Mouse (Mus musculus) monocyte, adult 5-6 weeks (primary cell): ENCODE measurements around the gene Tll2. TPM values are rescaled to one million over a fixed set of nuclear protein-coding genes. Genes with fewer than 3 reads are reported as not detected.

Experiments used
- ATAC-seq: fragments of 153-309, 156-312 bp; replicated peaks from 2 replicates; pipeline ENCODE4 v1.8.0; 2017; ENCODE audit warnings: mild to moderate bottlenecking; ENCODE audit not compliant: low TSS enrichment, insufficient number of reproducible peaks, severe bottlenecking, poor library complexity, low FRiP score
- total RNA-seq: library from RNA; stranded (forward); fragments of 200-1000, 200-491, 200-594 nt; gene quantifications from 3 replicates; pipeline ENCODE4 v1.2.3, GENCODE M21; 2017

Gene Tll2
- not detected in 3 replicates for total RNA-seq

GRCm38 (mm10) chr19:41206811-41207344 lies at the start of gene Tll2:
TSS of gene Tll2 (minus strand) at chr19:41206835.
- ATAC-seq, result 0 out of 2 replicates have a peak, but pooled peaks have one; percentile 23

- no peak for ATAC-seq
Observed at GRCm38 (mm10) chr19:41254584-41254983, 47.9 kb upstream of the Tll2 start.

GRCm38 (mm10) chr19:41248968-41249367 lies 42.3 kb upstream of the Tll2 start:
- ATAC-seq, result no peak

- ATAC-seq, result no peak
Observed at GRCm38 (mm10) chr19:41248271-41248670, 41.6 kb upstream of the Tll2 start.

- ATAC-seq, result no peak
Observed at GRCm38 (mm10) chr19:41246271-41246670, 39.6 kb upstream of the Tll2 start.

GRCm38 (mm10) chr19:41244581-41244980 lies 37.9 kb upstream of the Tll2 start:
- ATAC-seq, result 0 out of 2 replicates have a peak, but pooled peaks have one; percentile 60

GRCm38 (mm10) chr19:41241997-41242396 lies 35.4 kb upstream of the Tll2 start:
- ATAC-seq, result no peak

GRCm38 (mm10) chr19:41233698-41234097 lies 27.1 kb upstream of the Tll2 start:
- ATAC-seq, result no peak

GRCm38 (mm10) chr19:41208326-41208725 lies 1.7 kb upstream of the Tll2 start:
- no peak for ATAC-seq

GRCm38 (mm10) chr19:41206041-41206810 lies 409 bp downstream of the Tll2 start:
- no peak for ATAC-seq

GRCm38 (mm10) chr19:41204159-41205081 lies 2.2 kb downstream of the Tll2 start:
- no peak for ATAC-seq

- no peak for ATAC-seq
Observed at GRCm38 (mm10) chr19:41197606-41198005, 9.0 kb downstream of the Tll2 start.

GRCm38 (mm10) chr19:41193379-41193778 lies 13.3 kb downstream of the Tll2 start:
- ATAC-seq, result no peak

GRCm38 (mm10) chr19:41192953-41193352 lies 13.7 kb downstream of the Tll2 start:
- ATAC-seq, result no peak

- ATAC-seq, result no peak
Observed at GRCm38 (mm10) chr19:41191724-41192123, 14.9 kb downstream of the Tll2 start.

GRCm38 (mm10) chr19:41190876-41191434 lies 15.7 kb downstream of the Tll2 start:
- ATAC-seq, result no peak

- ATAC-seq, result no peak
Observed at GRCm38 (mm10) chr19:41177331-41177730, 29.3 kb downstream of the Tll2 start.

GRCm38 (mm10) chr19:41176881-41177280 lies 29.8 kb downstream of the Tll2 start:
- no peak for ATAC-seq

GRCm38 (mm10) chr19:41165914-41166235 lies 40.8 kb downstream of the Tll2 start:
- no peak for ATAC-seq
